Mouse (Mus musculus) liver, adult 2 months (tissue): ENCODE measurements around the gene Tmprss6. TPM values are rescaled to one million over a fixed set of nuclear protein-coding genes. Genes with fewer than 3 reads are reported as not detected.

Experiments
- DNase-seq: peaks from one replicate; pipeline ENCODE4 v3.0.0-alpha.2; 2011; ENCODE audit warnings: low read depth, low spot score; ENCODE audit errors: extremely low read depth
- H3K27ac ChIP-seq: fragments of 200-500 bp; replicated peaks from 2 replicates; pipeline ENCODE4 v1.5.1; 2012; ENCODE audit warnings: low read depth, mild to moderate bottlenecking, control low read depth, inconsistent platforms, low read length; ENCODE audit not compliant: insufficient read depth
- H3K27me3 ChIP-seq: fragments of 200-500 bp; 2 replicates; pipeline ENCODE4 v1.6.1; 2012; ENCODE audit warnings: mild to moderate bottlenecking, moderate library complexity, low read length, inconsistent platforms; ENCODE audit not compliant: control insufficient read depth, insufficient read depth
- H3K36me3 ChIP-seq: fragments of 200-500 bp; 2 replicates; pipeline ENCODE4 v1.6.1; 2012; ENCODE audit warnings: low read length, inconsistent platforms; ENCODE audit not compliant: control insufficient read depth, insufficient read depth
- H3K4me1 ChIP-seq: fragments of 200-500 bp; 2 replicates; pipeline ENCODE4 v1.6.1; 2011; ENCODE audit warnings: low read length; ENCODE audit not compliant: control insufficient read depth, insufficient read depth
- H3K4me3 ChIP-seq: fragments of 200-500 bp; 2 replicates; pipeline ENCODE4 v1.5.1; 2011; ENCODE audit warnings: low read depth, mild to moderate bottlenecking, control low read depth, low read length, moderate library complexity; ENCODE audit not compliant: insufficient read depth
- H3K79me2 ChIP-seq: fragments of 200-500 bp; 2 replicates; pipeline ENCODE4 v1.6.1; 2012; ENCODE audit warnings: inconsistent platforms, mild to moderate bottlenecking, low read length, moderate library complexity; ENCODE audit not compliant: control insufficient read depth, insufficient read depth
- H3K9ac ChIP-seq: fragments of 200-500 bp; 2 replicates; pipeline ENCODE4 v1.6.1; 2012; ENCODE audit warnings: low read depth, mild to moderate bottlenecking, control low read depth, inconsistent platforms, low read length
- CTCF ChIP-seq: fragments of 200-500 bp; IDR thresholded peaks from 2 replicates; pipeline ENCODE4 v1.5.1; 2011; ENCODE audit warnings: low read depth, low read length, control low read depth
- POLR2A ChIP-seq: fragments of 200-500 bp; IDR thresholded peaks from 2 replicates; pipeline ENCODE4 v1.6.1; 2011; ENCODE audit warnings: low read length, control low read depth; ENCODE audit not compliant: insufficient read depth; ENCODE audit errors: extremely low read depth
- WGBS: fragments of 180-500 bp; shearing (Covaris S2); methylation state at CpG from one replicate; pipeline ENCODE4 v1.1.7; 2018; 5-methylcytosine and 5-hydroxymethylcytosine counted together
- polyA plus RNA-seq: library from polyadenylated mRNA; depleted of rRNA; stranded (reverse); fragments of >200 nt; gene quantifications from 2 replicates; pipeline ENCODE4 v1.2.3, GENCODE M21; 2012
- total RNA-seq: library from RNA; depleted of rRNA; stranded (reverse); fragments of >200 nt; gene quantifications from 2 replicates; pipeline ENCODE4 v1.2.3, GENCODE M21; 2014

Gene Tmprss6
- total and polyA plus RNA-seq, 2 experiments: 188 to 514 TPM

DNA sequence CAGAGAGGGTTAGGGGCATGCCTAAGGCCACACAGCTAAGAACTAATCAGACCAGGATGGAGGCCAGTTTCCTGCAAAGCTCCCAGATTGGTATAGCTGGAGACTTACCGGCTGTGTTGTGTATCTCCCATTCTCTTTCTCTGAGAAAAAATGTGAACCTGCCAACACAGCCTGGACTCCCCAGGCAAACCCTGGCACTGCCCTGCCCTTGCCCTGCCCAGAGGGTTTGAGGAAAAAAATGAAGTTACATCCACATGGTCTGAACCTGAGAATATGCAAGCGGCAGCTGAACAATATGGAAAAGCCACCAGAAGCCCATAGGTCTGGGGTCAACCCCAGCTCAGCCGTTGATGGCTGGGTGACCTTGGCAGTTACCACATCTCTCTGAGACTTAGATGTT, 20.8 kb upstream of the Tmprss6 start:
- Histone ChIP-seq H3K27ac (no peak overlapping the region), H3K9ac (no peak overlapping the region), H3K4me1 (no peaks in the 10 kb centered on the region), H3K36me3 (no peaks in the 10 kb centered on the region), H3K79me2 (no peaks in the 10 kb centered on the region), H3K4me3 (no peak overlapping the region), H3K27me3 (no peaks in the 10 kb centered on the region)
- DNase-seq: no peak
- TF ChIP-seq POLR2A: no peak
- WGBS: 76% methylated on average over 3 of the region's 3 CpGs

DNA sequence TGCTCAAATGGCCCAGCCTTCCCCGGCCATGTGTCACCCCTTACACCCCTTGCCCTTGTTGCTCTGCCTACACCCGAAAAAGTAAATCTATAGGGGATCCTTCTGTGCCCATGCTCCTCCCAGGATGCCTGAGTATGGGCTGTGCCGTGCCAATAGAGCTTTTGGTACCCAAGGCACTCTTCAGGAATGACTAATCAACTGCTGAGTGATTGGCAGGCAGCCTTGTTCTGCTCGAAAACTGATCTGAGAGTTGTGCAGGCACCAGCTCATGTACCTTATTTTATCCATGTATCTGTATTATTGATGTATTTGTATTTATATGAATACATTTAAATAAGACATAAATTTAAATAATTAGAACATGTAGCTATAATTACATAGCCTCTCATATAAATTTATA, 18.6 kb upstream of the Tmprss6 start:
- H3K4me1 ChIP-seq: no peaks in the 10 kb centered on the region
- H3K79me2 ChIP-seq: no peaks in the 10 kb centered on the region
- TF ChIP-seq POLR2A (no peak), CTCF (no peak)
- no peaks in the 10 kb centered on the region for H3K27me3 ChIP-seq
- 80% methylated on average over 4 of the region's 4 CpGs for WGBS
- no peak overlapping the region for H3K9ac ChIP-seq
- no peak overlapping the region for H3K27ac ChIP-seq
- no peak for DNase-seq
- no peak overlapping the region for H3K4me3 ChIP-seq
- no peaks in the 10 kb centered on the region for H3K36me3 ChIP-seq

DNA sequence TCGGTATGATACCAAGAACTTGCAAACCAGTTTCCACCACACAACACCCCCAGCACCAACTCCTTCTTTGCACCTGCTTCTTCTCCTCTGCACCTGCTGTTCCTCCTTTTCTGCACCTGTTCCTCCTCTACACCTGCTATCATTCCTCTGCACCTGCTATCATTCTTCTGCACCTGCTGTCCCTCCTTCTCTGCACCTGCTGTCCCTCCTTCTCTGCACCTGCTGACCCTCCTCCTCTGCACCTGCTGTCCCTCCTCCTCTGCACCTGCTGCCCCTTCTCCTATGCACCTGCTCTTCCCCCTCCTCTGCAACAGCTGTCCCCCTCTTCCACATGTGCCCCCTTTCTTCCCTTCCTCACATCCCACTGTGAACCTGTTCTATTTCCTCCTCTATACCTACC, 18.1 kb upstream of the Tmprss6 start:
- no peak overlapping the region for H3K27ac ChIP-seq
- H3K4me3 ChIP-seq: no peak overlapping the region
- 86% methylated on average over 1 of the region's 1 CpGs for WGBS
- no peaks in the 10 kb centered on the region for H3K36me3 ChIP-seq
- no peak overlapping the region for H3K9ac ChIP-seq
- no peaks in the 10 kb centered on the region for H3K27me3 ChIP-seq
- DNase-seq: no peak
- no peaks in the 10 kb centered on the region for H3K79me2 ChIP-seq
- TF ChIP-seq POLR2A: no peak
- TF ChIP-seq CTCF: no peak
- H3K4me1 ChIP-seq: no peaks in the 10 kb centered on the region

DNA sequence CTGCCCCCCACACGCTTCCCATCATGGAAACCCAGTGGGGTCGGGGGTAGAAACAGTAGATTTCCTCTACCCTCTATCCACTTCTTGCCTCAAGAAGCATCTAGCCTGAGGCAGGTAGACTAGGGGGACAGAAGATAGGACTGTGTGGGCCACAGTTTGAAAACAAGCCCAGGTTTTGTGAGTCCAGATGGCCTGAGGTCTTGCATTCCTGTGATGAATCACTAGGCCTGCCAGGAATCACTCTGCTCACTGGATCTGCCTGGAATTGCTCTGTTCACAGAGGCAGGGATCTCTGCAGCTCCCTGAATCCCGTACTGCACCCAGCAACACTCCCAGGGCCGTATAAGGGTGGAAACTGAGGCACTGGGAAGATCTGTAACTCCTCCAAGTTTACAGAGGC, 14.9 kb upstream of the Tmprss6 start:
- H3K4me3 ChIP-seq: no peak overlapping the region
- H3K4me1 ChIP-seq: no peaks in the 10 kb centered on the region
- no peak for DNase-seq
- H3K36me3 ChIP-seq: no peaks in the 10 kb centered on the region
- no peak overlapping the region for H3K9ac ChIP-seq
- no peak for TF ChIP-seq CTCF
- no peak for TF ChIP-seq POLR2A
- no peaks in the 10 kb centered on the region for H3K27me3 ChIP-seq
- H3K27ac ChIP-seq: no peak overlapping the region
- no peaks in the 10 kb centered on the region for H3K79me2 ChIP-seq
- 90% methylated on average over 4 of the region's 4 CpGs for WGBS

DNA sequence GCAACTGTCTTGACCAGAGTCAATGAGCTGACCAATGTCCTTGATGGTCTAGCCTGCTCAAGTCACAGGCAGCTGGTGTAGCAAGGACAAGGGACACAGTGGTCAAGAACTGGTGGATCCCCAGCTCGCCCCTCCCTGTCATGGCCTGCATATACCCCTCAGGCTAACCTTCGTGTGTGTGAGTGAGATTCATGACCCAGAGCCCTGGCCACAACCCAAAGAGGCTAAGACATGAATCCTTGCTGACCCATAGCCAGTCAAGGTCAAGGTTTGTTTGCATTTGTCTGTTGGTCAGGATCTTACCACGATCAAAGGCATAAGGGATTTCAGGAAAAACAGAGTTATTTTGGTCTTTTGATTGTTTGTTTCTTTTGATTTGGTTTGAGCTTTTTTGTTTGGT, 14.1 kb upstream of the Tmprss6 start:
- H3K4me1 ChIP-seq: no peaks in the 10 kb centered on the region
- TF ChIP-seq CTCF (no peak), POLR2A (no peak)
- no peak overlapping the region for H3K4me3 ChIP-seq
- H3K79me2 ChIP-seq: no peaks in the 10 kb centered on the region
- no peaks in the 10 kb centered on the region for H3K36me3 ChIP-seq
- DNase-seq: no peak
- no peak overlapping the region for H3K27ac ChIP-seq
- H3K9ac ChIP-seq: no peak overlapping the region
- no peaks in the 10 kb centered on the region for H3K27me3 ChIP-seq
- 41% methylated on average over 3 of the region's 3 CpGs for WGBS

DNA sequence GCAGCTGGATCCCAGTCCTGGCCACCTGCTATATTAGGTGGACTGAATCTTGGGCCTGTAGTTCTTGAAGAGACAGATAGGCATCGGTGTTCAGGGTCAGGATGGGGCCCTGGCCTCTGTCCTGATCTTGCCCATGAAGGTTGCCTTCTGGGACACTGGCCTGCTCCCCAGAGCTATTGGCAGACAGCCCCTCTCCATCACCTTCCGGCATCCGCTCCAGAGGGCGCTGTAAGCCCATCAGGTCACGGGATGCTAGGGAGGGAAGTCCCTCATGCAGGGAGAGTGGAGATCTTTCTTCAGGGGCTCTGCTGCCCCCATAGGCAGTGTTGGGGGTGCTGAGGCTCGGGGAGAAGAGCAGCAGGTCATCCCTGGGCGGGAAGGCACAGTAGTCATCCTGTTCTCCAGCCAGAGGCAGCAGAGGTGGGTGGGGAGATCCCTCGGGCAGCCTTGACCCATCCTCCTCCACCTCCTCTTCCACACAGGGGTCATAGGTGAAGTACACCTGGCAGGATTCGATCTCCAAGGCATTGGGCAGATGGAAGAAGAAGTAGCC, 13.1 kb upstream of the Tmprss6 start:
- no peak overlapping the region for H3K9ac ChIP-seq
- H3K4me3 ChIP-seq: no peak overlapping the region
- H3K79me2 ChIP-seq: no peaks in the 10 kb centered on the region
- 55% methylated on average over 9 of the region's 9 CpGs for WGBS
- TF ChIP-seq POLR2A (no peak), CTCF (peak; percentile 50)
- no peaks in the 10 kb centered on the region for H3K4me1 ChIP-seq
- no peaks in the 10 kb centered on the region for H3K27me3 ChIP-seq
- H3K36me3 ChIP-seq: no peaks in the 10 kb centered on the region
- no peak overlapping the region for H3K27ac ChIP-seq
- no peak for DNase-seq
